Mouse (Mus musculus) embryonic facial prominence, embryonic 15.5 days (tissue): ENCODE measurements around the gene Ell. TPM values are rescaled to one million over a fixed set of nuclear protein-coding genes. Genes with fewer than 3 reads are reported as not detected.

Experiments used
- ATAC-seq: fragments of 200-750 bp; cut with Nextera tagmentation; 2 replicates; pipeline ENCODE4 v1.8.0; 2017; ENCODE audit warnings: low read depth, moderate TSS enrichment; ENCODE audit not compliant: insufficient number of reproducible peaks, low FRiP score, low TSS enrichment
- H3K27ac ChIP-seq: fragments of 300-500 bp; sonication (generic); replicated peaks from 2 replicates; pipeline ENCODE4 v1.5.1; 2015; ENCODE audit warnings: mild to moderate bottlenecking, inconsistent platforms
- H3K27me3 ChIP-seq: fragments of 300-500 bp; sonication (generic); 2 replicates; pipeline ENCODE4 v1.6.1; 2015; ENCODE audit warnings: inconsistent platforms
- H3K36me3 ChIP-seq: fragments of 300-500 bp; sonication (generic); 2 replicates; pipeline ENCODE4 v1.6.1; 2015; ENCODE audit warnings: mild to moderate bottlenecking, inconsistent platforms
- H3K4me1 ChIP-seq: fragments of 300-500 bp; sonication (generic); 2 replicates; pipeline ENCODE4 v1.6.1; 2015; ENCODE audit warnings: inconsistent platforms
- H3K4me2 ChIP-seq: fragments of 300-500 bp; sonication (generic); replicated peaks from 2 replicates; pipeline ENCODE4 v1.6.1; 2015; ENCODE audit warnings: mild to moderate bottlenecking, inconsistent platforms
- H3K4me3 ChIP-seq: fragments of 300-500 bp; sonication (generic); replicated peaks from 2 replicates; pipeline ENCODE4 v1.5.1; 2015; ENCODE audit warnings: mild to moderate bottlenecking, inconsistent platforms
- H3K9ac ChIP-seq: fragments of 300-500 bp; sonication (generic); 2 replicates; pipeline ENCODE4 v1.6.1; 2015; ENCODE audit warnings: inconsistent platforms
- H3K9me3 ChIP-seq: fragments of 300-500 bp; sonication (generic); replicated peaks from 2 replicates; pipeline ENCODE4 v1.6.1; 2016; ENCODE audit warnings: inconsistent platforms
- WGBS: fragments of 180-500 bp; shearing (Covaris S2); methylation state at CpG from one replicate; pipeline ENCODE4 v1.1.7; 2015; 5-methylcytosine and 5-hydroxymethylcytosine counted together
- polyA plus RNA-seq: library from polyadenylated mRNA; unstranded; fragments of >200 nt; fragmentation: Nextera tagmentation; extraction: Ambion mirVana; gene quantifications from 2 replicates; pipeline ENCODE4 v1.2.1, GENCODE M21; 2015

The Ell gene
- polyA plus RNA-seq, 1 experiment from 2014 or later: 22.7 TPM

DNA sequence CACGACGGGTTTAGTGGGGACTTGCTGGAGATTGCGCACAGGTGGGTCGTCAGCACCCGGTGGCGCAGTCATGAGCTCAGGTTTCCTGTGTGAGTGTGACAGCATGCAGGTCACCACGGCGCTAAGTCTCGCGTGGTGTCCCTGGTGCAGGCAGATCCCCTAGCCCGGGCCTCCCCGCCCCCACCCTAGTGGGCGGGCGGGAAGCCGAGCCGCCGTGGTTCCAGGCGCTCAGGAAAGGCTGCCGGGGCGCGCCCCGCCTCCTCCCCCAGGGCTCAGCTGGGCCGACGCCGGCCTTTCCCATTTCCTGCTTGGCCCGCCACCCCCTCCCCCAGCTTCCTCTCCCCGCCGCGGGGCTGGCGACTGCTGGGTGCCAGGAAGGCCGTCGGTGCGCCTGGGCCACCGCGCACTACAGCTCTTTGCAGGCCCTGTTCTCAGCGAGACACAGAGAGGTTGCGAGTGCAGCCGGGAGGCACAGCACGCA lies 70.2 kb downstream of the Ell start:
- H3K27ac ChIP-seq: peak overlapping the region; percentile 98
- H3K9ac ChIP-seq: peak overlapping the region; percentile 51
- H3K9me3 ChIP-seq: no peaks in the 10 kb centered on the region
- 1% methylated on average over 32 of the region's 39 CpGs for WGBS
- H3K36me3 ChIP-seq: no peaks in the 10 kb centered on the region
- peak overlapping the region; percentile 87 for H3K4me3 ChIP-seq
- H3K4me1 ChIP-seq: peaks cover 64% of the 10 kb centered on the region
- peak; percentile 76 for ATAC-seq
- H3K4me2 ChIP-seq: peak overlapping the region; percentile 95
- no peaks in the 10 kb centered on the region for H3K27me3 ChIP-seq

- Histone ChIP-seq H3K4me1 (peaks cover 62% of the 10 kb centered on the region), H3K4me3 (peak overlapping the region; percentile 87), H3K4me2 (peak overlapping the region; percentile 95), H3K27me3 (no peaks in the 10 kb centered on the region), H3K9me3 (no peaks in the 10 kb centered on the region), H3K27ac (peak overlapping the region; percentile 98), H3K9ac (peak overlapping the region; percentile 51), H3K36me3 (no peaks in the 10 kb centered on the region)
- peak; percentile 76 for ATAC-seq
- WGBS: under 1% methylated on average over 40 of the region's 45 CpGs
Measured at GRCm38 (mm10) chr8:70609849-70610795, 70.9 kb downstream of the Ell start.

GRCm38 (mm10) chr8:70610796-70611771 lies 71.8 kb downstream of the Ell start:
- Histone ChIP-seq H3K4me2 (peak overlapping the region; percentile 95), H3K27me3 (no peaks in the 10 kb centered on the region), H3K4me1 (peaks cover 56% of the 10 kb centered on the region), H3K4me3 (peak overlapping the region; percentile 87), H3K36me3 (no peaks in the 10 kb centered on the region), H3K9ac (peak overlapping the region; percentile 51), H3K27ac (peak overlapping the region; percentile 98), H3K9me3 (no peaks in the 10 kb centered on the region)
- WGBS: under 1% methylated on average over 54 of the region's 54 CpGs
- no peak for ATAC-seq

GRCm38 (mm10) chr8:70611849-70612248 lies 72.6 kb downstream of the Ell start:
- Histone ChIP-seq H3K4me2 (peak overlapping the region; percentile 95), H3K36me3 (no peaks in the 10 kb centered on the region), H3K9me3 (no peaks in the 10 kb centered on the region), H3K4me1 (peaks cover 49% of the 10 kb centered on the region), H3K4me3 (peak overlapping the region; percentile 87), H3K27ac (peak overlapping the region; percentile 98), H3K27me3 (no peaks in the 10 kb centered on the region), H3K9ac (peak overlapping the region; percentile 51)
- under 1% methylated on average over 6 of the region's 6 CpGs for WGBS
- no peak for ATAC-seq

DNA sequence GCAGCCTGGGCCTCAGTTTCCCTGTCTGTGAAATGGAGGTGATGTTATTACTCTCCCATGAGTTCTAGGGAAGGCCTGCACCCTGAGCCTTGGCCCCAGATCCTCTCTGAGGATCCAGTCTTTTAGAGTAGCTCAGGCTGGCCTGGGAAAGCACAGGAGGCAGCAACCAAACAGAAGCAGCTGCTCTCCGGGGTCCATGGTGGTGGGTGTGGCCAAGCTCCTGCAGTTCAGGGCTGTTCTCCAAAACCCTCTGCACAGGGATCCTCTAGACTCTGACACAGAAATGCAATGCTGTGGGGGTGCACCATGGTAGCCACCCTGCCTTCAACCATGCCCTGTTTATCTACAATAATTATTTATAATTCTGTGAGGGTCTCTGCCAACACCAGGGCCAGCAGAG lies 74.5 kb downstream of the Ell start:
- Histone ChIP-seq H3K4me2 (no peak overlapping the region), H3K9ac (no peak overlapping the region), H3K4me3 (no peak overlapping the region), H3K4me1 (peaks cover 31% of the 10 kb centered on the region), H3K27ac (no peak overlapping the region), H3K27me3 (no peaks in the 10 kb centered on the region), H3K36me3 (no peaks in the 10 kb centered on the region), H3K9me3 (no peaks in the 10 kb centered on the region)
- 5% methylated on average over 1 of the region's 1 CpGs for WGBS
- no peak for ATAC-seq

GRCm38 (mm10) chr8:70614469-70614868 lies 75.2 kb downstream of the Ell start:
- 73% methylated on average over 5 of the region's 5 CpGs for WGBS
- no peaks in the 10 kb centered on the region for H3K9me3 ChIP-seq
- H3K4me1 ChIP-seq: peaks cover 24% of the 10 kb centered on the region
- no peaks in the 10 kb centered on the region for H3K27me3 ChIP-seq
- H3K4me2 ChIP-seq: no peak overlapping the region
- H3K27ac ChIP-seq: no peak overlapping the region
- no peak for ATAC-seq
- no peak overlapping the region for H3K4me3 ChIP-seq
- H3K36me3 ChIP-seq: no peaks in the 10 kb centered on the region
- H3K9ac ChIP-seq: no peak overlapping the region

DNA sequence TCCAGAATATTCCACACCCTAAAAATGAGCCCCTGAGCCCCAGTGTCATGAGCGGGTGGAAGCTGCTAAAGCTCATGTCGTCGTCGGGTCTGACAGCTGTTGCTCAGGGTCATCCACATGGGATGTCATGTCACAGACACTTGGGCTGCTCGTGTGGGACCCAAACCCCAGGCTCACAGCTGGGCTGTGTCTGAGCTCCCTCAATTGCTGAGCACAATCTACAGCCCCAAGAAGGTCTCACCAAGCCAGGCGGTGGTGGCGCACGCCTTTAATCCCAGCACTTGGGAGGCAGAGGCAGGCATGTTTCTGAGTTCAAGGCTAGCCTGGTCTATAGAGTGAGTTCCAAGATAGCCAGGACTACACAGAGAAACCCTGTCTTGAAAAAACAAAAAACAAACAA lies 76.0 kb downstream of the Ell start:
- Histone ChIP-seq H3K9me3 (no peaks in the 10 kb centered on the region), H3K4me1 (peaks cover 16% of the 10 kb centered on the region), H3K36me3 (no peaks in the 10 kb centered on the region), H3K4me3 (no peak overlapping the region), H3K9ac (no peak overlapping the region), H3K4me2 (no peak overlapping the region), H3K27ac (no peak overlapping the region), H3K27me3 (0 out of 2 replicates have a peak, but pooled peaks cover under 1% of the 10 kb centered on the region)
- ATAC-seq: no peak
- WGBS: 81% methylated on average over 8 of the region's 8 CpGs

GRCm38 (mm10) chr8:70615894-70616293 lies 76.6 kb downstream of the Ell start, which contains the start of gene Lrrc25:
Gene Lrrc25 (plus strand): TSS chr8:70616155.
- H3K27me3 ChIP-seq: 0 out of 2 replicates have a peak, but pooled peaks cover 3% of the 10 kb centered on the region
- H3K4me3 ChIP-seq: no peak within 1 kb of the TSS
- H3K9me3 ChIP-seq: no peaks in the 10 kb centered on the region
- ATAC-seq: no peak
- H3K36me3 ChIP-seq: no peaks in the 10 kb centered on the region
- H3K4me2 ChIP-seq: no peak within 1 kb of the TSS
- no peak within 1 kb of the TSS for H3K27ac ChIP-seq
- no peak within 1 kb of the TSS for H3K9ac ChIP-seq
- peaks cover 10% of the 10 kb centered on the region; the same call in 1 of the 2 replicates for H3K4me1 ChIP-seq
- 81% methylated on average over 3 of the region's 3 CpGs for WGBS

GRCm38 (mm10) chr8:70616645-70617044 lies 77.4 kb downstream of the Ell start:
- Histone ChIP-seq H3K4me3 (no peak overlapping the region), H3K27ac (no peak overlapping the region), H3K9me3 (no peaks in the 10 kb centered on the region), H3K4me2 (no peak overlapping the region), H3K36me3 (no peaks in the 10 kb centered on the region), H3K9ac (no peak overlapping the region), H3K27me3 (peaks cover 7% of the 10 kb centered on the region; the same call in 1 of the 2 replicates), H3K4me1 (peaks cover 2% of the 10 kb centered on the region; the same call in 1 of the 2 replicates)
- WGBS: 42% methylated on average over 11 of the region's 11 CpGs
- ATAC-seq: no peak

GRCm38 (mm10) chr8:70617985-70618384 lies 78.7 kb downstream of the Ell start:
- Histone ChIP-seq H3K4me2 (no peak overlapping the region), H3K27me3 (peaks cover 17% of the 10 kb centered on the region), H3K9ac (no peak overlapping the region), H3K4me3 (no peak overlapping the region), H3K36me3 (no peaks in the 10 kb centered on the region), H3K27ac (no peak overlapping the region), H3K4me1 (no peaks in the 10 kb centered on the region), H3K9me3 (no peaks in the 10 kb centered on the region)
- 73% methylated on average over 11 of the region's 11 CpGs for WGBS
- no peak for ATAC-seq
